Mouse (Mus musculus) hindbrain, embryonic 12.5 days (tissue): ENCODE measurements at regions not wholly inside any gene's neighbourhood (a gene's known extent, or its start where the extent isn't known, plus 50 kb on each side); places are given as distances from the start of the nearest gene placed in this dataset.

Experiments used
- ATAC-seq: fragments of 200-750 bp; cut with Nextera tagmentation; 2 replicates; pipeline ENCODE4 v1.8.0; 2017; ENCODE audit warnings: moderate TSS enrichment; ENCODE audit not compliant: low FRiP score
- H3K27ac ChIP-seq: fragments of 300-500 bp; sonication (generic); 2 replicates; pipeline ENCODE4 v1.5.1; 2016; ENCODE audit warnings: mild to moderate bottlenecking
- H3K27me3 ChIP-seq: fragments of 300-500 bp; sonication (generic); 2 replicates; pipeline ENCODE4 v1.6.1; 2016; ENCODE audit warnings: mild to moderate bottlenecking
- H3K36me3 ChIP-seq: fragments of 300-500 bp; sonication (generic); 2 replicates; pipeline ENCODE4 v1.6.1; 2016; ENCODE audit warnings: mild to moderate bottlenecking
- H3K4me1 ChIP-seq: fragments of 300-500 bp; sonication (generic); 2 replicates; pipeline ENCODE4 v1.6.1; 2016
- H3K4me2 ChIP-seq: fragments of 300-500 bp; sonication (generic); replicated peaks from 2 replicates; pipeline ENCODE4 v1.6.1; 2016; ENCODE audit warnings: mild to moderate bottlenecking
- H3K4me3 ChIP-seq: fragments of 300-500 bp; sonication (generic); 2 replicates; pipeline ENCODE4 v1.5.1; 2016; ENCODE audit warnings: mild to moderate bottlenecking
- H3K9ac ChIP-seq: fragments of 300-500 bp; sonication (generic); 2 replicates; pipeline ENCODE4 v1.6.1; 2016; ENCODE audit warnings: mild to moderate bottlenecking, moderate library complexity
- H3K9me3 ChIP-seq: fragments of 300-500 bp; sonication (generic); replicated peaks from 2 replicates; pipeline ENCODE4 v1.6.1; 2016; ENCODE audit warnings: mild to moderate bottlenecking
- WGBS: fragments of 180-500 bp; shearing (Covaris S2); methylation state at CpG from one replicate; pipeline ENCODE4 v1.1.7; 2016; 5-methylcytosine and 5-hydroxymethylcytosine counted together

- 87% methylated on average over 13 of the region's 13 CpGs for WGBS
- H3K4me3 ChIP-seq: no peak overlapping the region
- H3K27ac ChIP-seq: no peak overlapping the region
- no peak overlapping the region for H3K9ac ChIP-seq
- no peak for ATAC-seq
- H3K4me1 ChIP-seq: no peaks in the 10 kb centered on the region
- H3K36me3 ChIP-seq: no peaks in the 10 kb centered on the region
- H3K4me2 ChIP-seq: no peak overlapping the region
- H3K27me3 ChIP-seq: no peaks in the 10 kb centered on the region
- H3K9me3 ChIP-seq: no peaks in the 10 kb centered on the region
These were observed 59.5 kb upstream of the Slc35b3 start for GRCm38 (mm10) chr13:39020168-39020567.

- peak overlapping the region; percentile 36 for H3K4me2 ChIP-seq
- no peaks in the 10 kb centered on the region for H3K9me3 ChIP-seq
- H3K36me3 ChIP-seq: no peaks in the 10 kb centered on the region
- no peaks in the 10 kb centered on the region for H3K27me3 ChIP-seq
- peaks cover 5% of the 10 kb centered on the region; the same call in 1 of the 2 replicates for H3K4me1 ChIP-seq
- 0 out of 2 replicates have a peak overlapping the region, but pooled peaks have one; percentile 24 for H3K27ac ChIP-seq
- H3K9ac ChIP-seq: no peak overlapping the region
- WGBS: 6% methylated on average over 8 of the region's 8 CpGs
- ATAC-seq: peak; percentile 71
- no peak overlapping the region for H3K4me3 ChIP-seq
These were observed 51.0 kb upstream of the Slc35b3 start for GRCm38 (mm10) chr13:39011696-39012095.
